ENCODE assay signal across 23 mouse cellular contexts in genomic region chr4:152243969-152244368, GRCm38 (mm10). TPM values are rescaled to one million over a fixed set of nuclear protein-coding genes. Genes with fewer than 3 reads are reported as not detected.
DNase-seq lines count a peak whose midpoint lies in the region; ATAC-seq lines count a peak whose summit lies in the region.
"Had no signal": no experiment of that assay in that cellular context is flagged by ENCODE, and none has a peak within 500 bp of the region (broad histone marks: within the 10 kb centered on the region; RNA-seq: fewer than 3 reads in every experiment).

No protein-coding gene starts in this region.

- 0 out of 2 replicates have a peak overlapping the region, but pooled peaks have one; percentile 35 for H3K27ac ChIP-seq in forebrain, embryonic 10.5 days
- H3K27ac ChIP-seq in forebrain, embryonic 13.5 days, result no peak overlapping the region
- H3K27ac ChIP-seq in heart, embryonic 14.5 days (replicated peaks in 1 of 2; ENCODE audit: control insufficient read depth in 1 of 2, insufficient read depth in 1 of 2, low read depth in 2 of 2, low read length in 2 of 2), result peak overlapping the region in 1 of 2 experiments; percentile 94; a peak in 2 of 4 replicates
- H3K27ac ChIP-seq: embryonic facial prominence, embryonic 12.5 days; liver, embryonic 12.5 days; macrophage; midbrain, embryonic 15.5 days had no signal

- no peaks in the 10 kb centered on the region for H3K27me3 ChIP-seq in forebrain, embryonic 10.5 days (ENCODE audit: poor library complexity, severe bottlenecking)
- no peaks in the 10 kb centered on the region for H3K27me3 ChIP-seq in forebrain, embryonic 13.5 days
- H3K27me3 ChIP-seq in heart, embryonic 14.5 days (ENCODE audit: control insufficient read depth, insufficient read depth, low read length), result no peaks in the 10 kb centered on the region
- H3K27me3 ChIP-seq: CH12.LX; embryonic facial prominence, embryonic 12.5 days; liver, embryonic 12.5 days; midbrain, embryonic 15.5 days had no signal

- no peak overlapping the region for H3K4me2 ChIP-seq in forebrain, embryonic 13.5 days
- H3K4me2 ChIP-seq in heart, embryonic 14.5 days (ENCODE audit: low read length), result no peak overlapping the region
- H3K4me2 ChIP-seq: embryonic facial prominence, embryonic 12.5 days; liver, embryonic 12.5 days; lung, embryonic 14.5 days; midbrain, embryonic 15.5 days had no signal

- H3K4me3 ChIP-seq in forebrain, embryonic 10.5 days, result no peak overlapping the region
- H3K4me3 ChIP-seq in forebrain, embryonic 13.5 days, result no peak overlapping the region
- H3K4me3 ChIP-seq in heart, embryonic 14.5 days (ENCODE audit: control insufficient read depth in 1 of 2, insufficient read depth in 1 of 2, low read depth in 1 of 2, low read length in 2 of 2), result no peak overlapping the region
- H3K4me3 ChIP-seq: embryonic facial prominence, embryonic 12.5 days; liver, embryonic 12.5 days; midbrain, embryonic 15.5 days had no signal

- H3K4me1 ChIP-seq in forebrain, embryonic 10.5 days, result peaks cover 39% of the 10 kb centered on the region
- peaks cover 12% of the 10 kb centered on the region; the same call in 1 of the 2 replicates for H3K4me1 ChIP-seq in forebrain, embryonic 13.5 days
- H3K4me1 ChIP-seq in heart, embryonic 14.5 days (ENCODE audit: control insufficient read depth in 2 of 2, insufficient read depth in 2 of 2, low read length in 2 of 2), result peaks cover 51 to 63% of the 10 kb centered on the region in 2 experiments
- H3K4me1 ChIP-seq: embryonic facial prominence, embryonic 12.5 days; midbrain, embryonic 15.5 days had no signal

- ATAC-seq in forebrain, embryonic 13.5 days, result no peak
- no peak for ATAC-seq in heart, embryonic 14.5 days (ENCODE audit: insufficient number of reproducible peaks, insufficient read depth, low FRiP score, low read depth)
- ATAC-seq: forebrain, postnatal 0 days; midbrain, embryonic 15.5 days had no signal

- no peak for DNase-seq in forebrain, embryonic 10.5 days (ENCODE audit: extremely low spot score, low spot score)
- no peak for DNase-seq in heart, adult 8-10 months (ENCODE audit: low spot score)
- peak; percentile 70 to 73 for DNase-seq in cerebellum, adult 18-20 months
- DNase-seq in cerebellum, postnatal 14 days, result peak; percentile 78 to 82
- DNase-seq in neural tube, embryonic 10.5 days (ENCODE audit: extremely low spot score, low spot score), result no peak
- DNase-seq in left cerebral cortex, adult 9 months (ENCODE audit: low spot score in 2 of 2), result no peak
- DNase-seq: forebrain, postnatal 0 days; kidney, adult 8-10 months; kidney, postnatal 4 days; left cerebral cortex, postnatal 4 days; lung, embryonic 14.5 days; thymus, adult 18-20 months had no signal

- no peak overlapping the region for H3K9ac ChIP-seq in forebrain, embryonic 13.5 days
- peak overlapping the region; percentile 18; the same call in 1 of the 2 replicates for H3K9ac ChIP-seq in heart, embryonic 14.5 days (ENCODE audit: low read length)
- H3K9ac ChIP-seq: embryonic facial prominence, embryonic 12.5 days; forebrain, postnatal 0 days; liver, embryonic 12.5 days; lung, embryonic 14.5 days; midbrain, embryonic 15.5 days had no signal

- WGBS in forebrain, embryonic 10.5 days, result 87% methylated on average over 8 of the region's 8 CpGs
- WGBS in forebrain, embryonic 13.5 days, result 94% methylated on average over 8 of the region's 8 CpGs
- 91% methylated on average over 8 of the region's 8 CpGs for WGBS in heart, embryonic 14.5 days

- H3K9me3 ChIP-seq in forebrain, embryonic 10.5 days, result no peaks in the 10 kb centered on the region
- no peaks in the 10 kb centered on the region for H3K9me3 ChIP-seq in forebrain, embryonic 13.5 days (replicated peaks)
- no peaks in the 10 kb centered on the region for H3K9me3 ChIP-seq in heart, embryonic 14.5 days (ENCODE audit: control insufficient read depth, low read length)
- H3K9me3 ChIP-seq: embryonic facial prominence, embryonic 12.5 days; liver, embryonic 12.5 days; midbrain, embryonic 15.5 days had no signal

- H3K36me3 ChIP-seq in forebrain, embryonic 10.5 days (replicated peaks), result peaks cover 26% of the 10 kb centered on the region
- H3K36me3 ChIP-seq in forebrain, embryonic 13.5 days (ENCODE audit: poor library complexity, severe bottlenecking), result peaks cover 14% of the 10 kb centered on the region; the same call in 1 of the 2 replicates
- H3K36me3 ChIP-seq in heart, embryonic 14.5 days (ENCODE audit: control insufficient read depth, insufficient read depth, low read length), result peaks cover 15% of the 10 kb centered on the region; the same call in 1 of the 2 replicates
- H3K36me3 ChIP-seq: embryonic facial prominence, embryonic 12.5 days had no signal

RNA-seq across cellular contexts. Expression of gene Gpr153, which starts 30.1 kb away (rescaled TPM):
- polyA plus RNA-seq in forebrain, embryonic 10.5 days (2016; fragmentation: Nextera tagmentation; extraction: Ambion mirVana), result 2.5 and 3.0 TPM in 2 replicates
- 2.2 and 3.2 TPM in 2 replicates for polyA plus RNA-seq in forebrain, embryonic 13.5 days (2015; fragmentation: Nextera tagmentation; extraction: Ambion mirVana)
- polyA plus RNA-seq in heart, embryonic 14.5 days (2014; fragmentation: Nextera tagmentation; extraction: Ambion mirVana), result 14.0 and 18.2 TPM in 2 replicates
- total RNA-seq in heart, adult 8-10 months (2022), result 10 to 100 TPM in 2 of 4 experiments, 1 to 10 TPM in 2; 5.6 to 11.9 (median 9.8) TPM
- polyA plus RNA-seq: macrophage had no signal

RNA-seq across cellular contexts. Expression of gene Hes3, which starts 47.5 kb away (rescaled TPM):
- 0.38 and 0.92 TPM in 2 replicates for polyA plus RNA-seq in forebrain, embryonic 10.5 days (2016; fragmentation: Nextera tagmentation; extraction: Ambion mirVana)
- polyA plus RNA-seq in forebrain, embryonic 13.5 days (2015; fragmentation: Nextera tagmentation; extraction: Ambion mirVana), result not detected in 2 replicates
- not detected in 2 replicates for polyA plus RNA-seq in heart, embryonic 14.5 days (2014; fragmentation: Nextera tagmentation; extraction: Ambion mirVana)
- total RNA-seq in heart, adult 8-10 months (2022), result not detected
- total RNA-seq: adrenal gland, adult 18-20 months; gastrocnemius, adult 8-10 months; layer of hippocampus, postnatal 14 days had no signal
- polyA plus RNA-seq: forebrain, postnatal 0 days; liver, embryonic 12.5 days; lung, embryonic 14.5 days; macrophage; small intestine, adult 2 months had no signal

RNA-seq across cellular contexts. Expression of gene Icmt, which starts 53.1 kb away (rescaled TPM):
- 23.3 and 26.1 TPM in 2 replicates for polyA plus RNA-seq in forebrain, embryonic 10.5 days (2016; fragmentation: Nextera tagmentation; extraction: Ambion mirVana)
- polyA plus RNA-seq in forebrain, embryonic 13.5 days (2015; fragmentation: Nextera tagmentation; extraction: Ambion mirVana), result 13.4 and 16.8 TPM in 2 replicates
- polyA plus RNA-seq in heart, embryonic 14.5 days (2014; fragmentation: Nextera tagmentation; extraction: Ambion mirVana), result 19.4 and 20.3 TPM in 2 replicates
- total RNA-seq in heart, adult 8-10 months (2022), result 10 to 100 TPM; 25.2 to 36.4 (median 30.6) TPM

Comparison
In these comparisons a context has a peak if more than half of its experiments do, and no peak if none do; other contexts are left out.
1. DNase-seq: peak in cerebellum, adult 18-20 months (2 of 2) and cerebellum, postnatal 14 days (2 of 2); none in forebrain, embryonic 10.5 days (single experiment), heart, adult 8-10 months (single experiment), neural tube, embryonic 10.5 days (single experiment) and left cerebral cortex, adult 9 months (0 of 2).